Mouse (Mus musculus) B cell, adult 2 months (primary cell): ENCODE results near the gene Tbc1d2.
A peak's percentile ranks its signal among the peaks of the same experiment; 100 is the strongest.
"Not testable (repeated sequence)": the region's sequence is repeated elsewhere in the genome, so short reads cannot be mapped to it uniquely, and the experiment has no call there.

ENCODE experiments used
- DNase-seq, 2 experiments: peaks; one replicate each; pipeline ENCODE4 v3.0.0; 2022

Gene Tbc1d2

GRCm38 (mm10) chr4:46575509-46576284 lies 74.3 kb downstream of the Tbc1d2 start:
- not testable (repeated sequence) for DNase-seq

GRCm38 (mm10) chr4:46574841-46575240 lies 75.2 kb downstream of the Tbc1d2 start:
- DNase-seq = no peak

GRCm38 (mm10) chr4:46574024-46574753 lies 75.8 kb downstream of the Tbc1d2 start:
- DNase-seq = no peak

GRCm38 (mm10) chr4:46572616-46573015 lies 77.4 kb downstream of the Tbc1d2 start:
- DNase-seq = no peak

GRCm38 (mm10) chr4:46571744-46572143 lies 78.3 kb downstream of the Tbc1d2 start:
- no peak for DNase-seq

- no peak for DNase-seq
Observed at GRCm38 (mm10) chr4:46569671-46570070, 80.3 kb downstream of the Tbc1d2 start.

GRCm38 (mm10) chr4:46568169-46568568 lies 81.8 kb downstream of the Tbc1d2 start:
- no peak for DNase-seq

GRCm38 (mm10) chr4:46566931-46567671 lies 82.9 kb downstream of the Tbc1d2 start:
- no peak for DNase-seq

- no peak for DNase-seq
Observed at GRCm38 (mm10) chr4:46565393-46565955, 84.5 kb downstream of the Tbc1d2 start.

- no peak for DNase-seq
Observed at GRCm38 (mm10) chr4:46564247-46564646, 85.8 kb downstream of the Tbc1d2 start.

- peak in 1 of 2 experiments; percentile 43 for DNase-seq
Observed at GRCm38 (mm10) chr4:46563847-46564246, 86.2 kb downstream of the Tbc1d2 start.

- no peak for DNase-seq
Observed at GRCm38 (mm10) chr4:46562841-46563240, 87.2 kb downstream of the Tbc1d2 start.

- DNase-seq = no peak
Observed at GRCm38 (mm10) chr4:46562037-46562436, 88.0 kb downstream of the Tbc1d2 start.

GRCm38 (mm10) chr4:46560069-46560705 lies 89.8 kb downstream of the Tbc1d2 start:
- DNase-seq = no peak

- no peak for DNase-seq
Observed at GRCm38 (mm10) chr4:46558672-46559667, 91.0 kb downstream of the Tbc1d2 start.

GRCm38 (mm10) chr4:46556933-46557332 lies 93.1 kb downstream of the Tbc1d2 start:
- no peak for DNase-seq

GRCm38 (mm10) chr4:46555762-46556161 lies 94.2 kb downstream of the Tbc1d2 start:
- DNase-seq = peak in 1 of 2 experiments; percentile 46
